Mouse (Mus musculus): ENCODE measurements around the gene Hbp1.

Gene Hbp1

GRCm38 (mm10) chr12:31949759-31950658 lies at the start of gene Hbp1:
Gene Hbp1, minus strand, starts transcription at chr12:31950535.
- DNase-seq (ENCODE audit: low spot score), result peak; percentile 99

GRCm38 (mm10) chr12:31998706-31999105 lies 48.4 kb upstream of the Hbp1 start:
- no peak for DNase-seq (ENCODE audit: low spot score)

- DNase-seq (ENCODE audit: low spot score), result no peak
Observed at GRCm38 (mm10) chr12:31997328-31997878, 47.1 kb upstream of the Hbp1 start.

- DNase-seq (ENCODE audit: low spot score), result no peak
Observed at GRCm38 (mm10) chr12:31996877-31997276, 46.5 kb upstream of the Hbp1 start.

GRCm38 (mm10) chr12:31990575-31990974 lies 40.2 kb upstream of the Hbp1 start:
- DNase-seq (ENCODE audit: low spot score), result no peak

GRCm38 (mm10) chr12:31989726-31990125 lies 39.4 kb upstream of the Hbp1 start:
- no peak for DNase-seq (ENCODE audit: low spot score)

- no peak for DNase-seq (ENCODE audit: low spot score)
Observed at GRCm38 (mm10) chr12:31986463-31986862, 36.1 kb upstream of the Hbp1 start.

GRCm38 (mm10) chr12:31985738-31986137 lies 35.4 kb upstream of the Hbp1 start:
- no peak for DNase-seq (ENCODE audit: low spot score)

- no peak for DNase-seq (ENCODE audit: low spot score)
Observed at GRCm38 (mm10) chr12:31984664-31985063, 34.3 kb upstream of the Hbp1 start.

- no peak for DNase-seq (ENCODE audit: low spot score)
Observed at GRCm38 (mm10) chr12:31984206-31984605, 33.9 kb upstream of the Hbp1 start.

- no peak for DNase-seq (ENCODE audit: low spot score)
Observed at GRCm38 (mm10) chr12:31983769-31984168, 33.4 kb upstream of the Hbp1 start.

GRCm38 (mm10) chr12:31983238-31983637 lies 32.9 kb upstream of the Hbp1 start:
- no peak for DNase-seq (ENCODE audit: low spot score)

- DNase-seq (ENCODE audit: low spot score), result no peak
Observed at GRCm38 (mm10) chr12:31977613-31978195, 27.4 kb upstream of the Hbp1 start.

GRCm38 (mm10) chr12:31976544-31976943 lies 26.2 kb upstream of the Hbp1 start:
- no peak for DNase-seq (ENCODE audit: low spot score)

GRCm38 (mm10) chr12:31973473-31974172 lies 23.3 kb upstream of the Hbp1 start:
- DNase-seq (ENCODE audit: low spot score), result no peak

GRCm38 (mm10) chr12:31971547-31971946 lies 21.2 kb upstream of the Hbp1 start:
- DNase-seq (ENCODE audit: low spot score), result no peak

GRCm38 (mm10) chr12:31969111-31969510 lies 18.8 kb upstream of the Hbp1 start:
- no peak for DNase-seq (ENCODE audit: low spot score)

- DNase-seq (ENCODE audit: low spot score), result no peak
Observed at GRCm38 (mm10) chr12:31967536-31967935, 17.2 kb upstream of the Hbp1 start.

- no peak for DNase-seq (ENCODE audit: low spot score)
Observed at GRCm38 (mm10) chr12:31966405-31966804, 16.1 kb upstream of the Hbp1 start.

GRCm38 (mm10) chr12:31965517-31966212 lies 15.3 kb upstream of the Hbp1 start:
- no peak for DNase-seq (ENCODE audit: low spot score)

- no peak for DNase-seq (ENCODE audit: low spot score)
Observed at GRCm38 (mm10) chr12:31964074-31964473, 13.7 kb upstream of the Hbp1 start.

GRCm38 (mm10) chr12:31955843-31956242 lies 5.5 kb upstream of the Hbp1 start:
- no peak for DNase-seq (ENCODE audit: low spot score)

Data from ovary, postnatal 14 days (tissue).